Mouse (Mus musculus) left cerebral cortex, postnatal 4 days (tissue): Measurements from ENCODE around the gene Ybx1. TPM values are rescaled to one million over a fixed set of nuclear protein-coding genes. Genes with fewer than 3 reads are reported as not detected.
A peak's percentile ranks its signal among the peaks of the same experiment; 100 is the strongest.

Experiments used
- DNase-seq: peaks from one replicate; pipeline ENCODE4 v3.0.0-alpha.2; 2022
- intact Hi-C: fragments of 180-260 bp; cut with DNase I; formaldehyde crosslinking; loops from one replicate; pipeline ENCODE4 v1.15.1; 2025
- total RNA-seq, 2 experiments: library from RNA; stranded (reverse); gene quantifications; 2 replicates each; pipeline ENCODE4 v1.2.3; 2021

Gene Ybx1
- total RNA-seq, 2 experiments from 2014 or later, result 1,087 to 1,125 TPM

DNA sequence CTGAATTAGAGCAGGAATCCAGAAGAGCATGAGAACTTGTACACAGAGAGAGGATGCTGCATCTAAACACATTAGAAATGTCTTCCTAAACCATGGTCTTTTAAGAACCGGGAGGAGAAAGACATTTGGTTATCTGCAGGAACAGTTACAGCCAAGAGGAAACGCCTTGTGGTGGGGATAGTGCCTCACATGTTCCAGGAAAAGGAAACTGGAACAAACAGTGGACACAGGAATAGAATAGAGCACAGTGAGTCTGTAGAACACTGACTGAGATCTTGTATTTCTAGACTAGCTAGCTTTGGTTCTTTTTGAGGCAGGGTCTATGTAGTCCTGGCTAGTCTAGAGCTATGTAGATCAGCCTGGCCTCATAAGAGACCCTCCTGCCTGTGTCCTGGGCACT lies 19.2 kb downstream of the Ybx1 start:
- intact Hi-C loops, result no loop called here
- DNase-seq, result no peak

DNA sequence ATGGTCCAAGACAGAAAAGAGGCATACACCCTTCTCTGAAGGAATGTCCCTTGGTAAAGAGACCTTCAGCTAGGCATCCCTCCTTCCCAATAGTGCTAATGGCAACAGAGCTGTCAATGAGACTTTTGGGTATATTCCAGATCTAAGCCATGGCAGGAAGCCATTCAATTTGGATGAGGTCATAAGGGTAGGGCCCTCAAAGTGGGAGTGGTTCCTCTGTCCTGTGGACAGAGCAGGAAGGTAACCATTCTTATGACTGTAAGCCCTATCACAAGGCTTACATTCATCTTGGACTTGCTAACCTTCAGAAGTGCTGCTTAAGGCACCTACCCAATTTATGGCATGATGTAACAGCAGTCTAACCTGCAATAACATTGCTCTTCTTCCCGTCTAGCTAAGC lies 19.8 kb downstream of the Ybx1 start:
- DNase-seq, result no peak
- intact Hi-C loops, result no loop called here

DNA sequence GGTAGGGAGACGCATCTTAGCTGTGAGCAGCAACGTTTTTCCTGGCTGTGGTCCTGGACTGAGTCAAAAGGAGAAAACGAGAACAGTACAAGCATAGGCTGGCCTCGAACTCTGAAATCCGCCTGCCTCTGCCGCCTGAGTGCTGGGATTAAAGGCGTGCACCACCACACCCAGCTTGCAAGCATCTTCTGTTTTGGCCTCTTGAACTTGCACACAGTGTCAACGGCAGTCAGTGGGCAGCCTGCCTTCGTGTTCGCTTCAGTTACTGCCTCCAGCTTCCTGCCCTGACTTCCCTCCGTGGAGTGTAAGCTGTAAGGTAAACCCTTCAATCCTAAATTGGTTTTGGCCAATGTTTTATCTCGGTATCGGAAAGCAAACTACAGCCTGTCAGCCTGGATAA lies 27.8 kb downstream of the Ybx1 start:
- intact Hi-C loops, result no loop called here
- DNase-seq, result no peak

DNA sequence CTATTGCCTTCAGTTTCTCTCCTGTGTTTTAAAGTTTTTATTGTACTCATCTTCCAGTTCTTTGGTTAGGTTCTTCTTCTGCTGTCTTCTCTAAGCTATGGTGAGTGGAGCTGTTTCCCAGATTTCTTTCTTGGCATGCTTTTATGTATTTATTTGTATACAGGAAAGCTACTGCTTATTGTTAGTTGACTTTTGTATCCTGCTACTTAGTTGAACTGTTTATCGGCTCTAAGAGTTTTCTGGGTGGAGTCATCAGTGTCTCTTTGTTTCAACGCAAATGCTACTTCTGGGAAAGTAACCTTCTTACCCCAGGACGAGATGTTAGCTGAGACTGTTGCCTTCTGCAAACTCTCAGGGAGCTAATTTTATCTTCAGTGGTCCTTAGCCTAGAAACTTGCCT lies 30.9 kb downstream of the Ybx1 start:
- intact Hi-C loops, result no loop called here
- DNase-seq, result no peak

DNA sequence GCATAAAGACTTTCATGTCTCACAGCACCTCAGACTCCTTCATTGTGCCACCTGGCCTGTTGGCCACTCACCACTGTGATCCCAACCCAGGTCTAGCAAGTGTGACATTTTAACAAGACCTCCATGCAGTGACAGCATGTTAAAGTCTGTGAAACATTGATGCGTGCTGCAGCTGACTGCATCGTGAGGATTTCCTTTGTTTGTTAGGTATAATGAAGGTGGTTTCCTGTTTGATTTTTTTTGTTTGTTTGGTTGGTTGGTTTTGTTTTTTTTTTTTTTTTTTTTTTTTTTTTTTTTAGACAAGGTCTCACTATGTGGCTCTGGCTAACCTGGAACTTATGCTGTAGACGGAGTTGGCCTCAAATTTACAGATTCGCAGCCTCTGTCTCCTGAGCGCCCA lies 31.9 kb downstream of the Ybx1 start:
- intact Hi-C loops, result no loop called here
- DNase-seq, result no peak

DNA sequence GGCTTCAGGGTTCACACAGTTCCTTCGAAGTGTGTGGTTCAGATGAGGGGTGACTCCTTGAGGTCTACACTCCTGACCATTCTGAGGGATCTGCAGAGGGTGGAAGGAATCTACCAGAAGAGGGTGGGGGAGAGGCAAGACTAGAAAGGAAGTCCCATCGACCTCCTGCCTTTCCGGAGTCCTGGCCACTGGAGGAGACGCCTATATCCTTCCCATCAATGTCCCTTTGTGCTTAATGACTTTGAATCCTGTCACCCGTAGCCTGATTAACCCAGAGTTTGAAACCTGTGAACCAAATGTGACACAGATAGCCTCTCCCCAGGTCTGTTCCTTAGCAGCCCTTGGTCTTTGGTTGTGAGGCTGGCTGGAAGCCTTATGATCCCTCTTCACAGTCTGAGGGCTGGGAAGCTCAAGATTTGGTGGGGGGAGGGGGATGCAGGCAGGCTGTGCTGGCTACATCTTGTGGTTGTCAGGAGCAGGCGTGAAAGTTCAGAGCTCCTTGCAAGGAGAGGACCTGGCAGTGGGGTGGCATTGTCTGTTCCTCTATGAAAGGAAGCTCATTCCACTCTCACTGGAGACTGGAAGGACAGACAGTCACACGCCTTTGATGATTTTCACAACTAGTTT lies 33.2 kb downstream of the Ybx1 start:
- no peak for DNase-seq
- intact Hi-C loops, result no loop called here

DNA sequence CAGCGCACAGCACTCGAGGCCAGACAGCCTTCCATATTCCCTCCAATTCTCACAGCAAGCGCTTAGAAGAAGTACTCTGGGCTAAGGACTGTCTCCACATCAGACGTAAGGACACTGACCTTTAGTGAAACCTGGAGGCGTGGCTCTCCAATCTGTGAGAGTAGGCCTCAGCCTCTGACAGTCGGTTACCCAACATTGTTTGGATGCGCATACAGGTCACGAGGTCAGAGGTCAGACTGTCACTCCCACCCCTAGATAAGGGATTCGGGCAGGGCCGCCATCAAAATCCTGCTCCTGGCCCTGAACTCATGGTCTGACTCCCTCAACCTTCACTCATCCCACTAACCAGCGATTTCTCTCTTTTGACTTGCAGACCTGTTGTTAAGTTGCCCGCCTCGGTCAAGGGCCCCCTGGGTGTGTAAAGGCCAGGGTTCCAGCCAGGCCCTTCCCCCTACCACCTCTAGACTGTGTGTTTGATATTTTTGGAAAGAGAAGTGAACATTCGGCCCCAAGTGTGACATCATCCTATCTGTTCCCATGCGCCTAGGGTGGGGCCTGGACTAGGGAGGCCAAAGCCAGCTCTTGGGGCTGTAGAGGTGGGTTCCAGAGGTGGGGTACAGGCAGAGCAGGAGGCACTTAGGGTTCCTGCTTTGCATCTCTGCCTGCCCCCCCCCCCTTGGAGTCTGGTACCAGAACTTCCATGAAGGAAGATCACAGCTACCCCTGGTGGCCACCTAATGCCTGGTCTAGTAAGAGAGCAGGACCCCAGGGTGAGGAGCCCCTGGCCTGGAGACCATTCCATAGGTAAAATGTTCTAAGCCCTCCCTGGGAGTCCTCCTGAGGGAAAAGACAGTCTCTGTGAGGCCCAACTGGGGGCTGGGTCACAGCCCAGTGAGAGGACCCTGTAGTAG lies 34.8 kb downstream of the Ybx1 start:
- no peak for DNase-seq
- intact Hi-C loops, result no loop called here

DNA sequence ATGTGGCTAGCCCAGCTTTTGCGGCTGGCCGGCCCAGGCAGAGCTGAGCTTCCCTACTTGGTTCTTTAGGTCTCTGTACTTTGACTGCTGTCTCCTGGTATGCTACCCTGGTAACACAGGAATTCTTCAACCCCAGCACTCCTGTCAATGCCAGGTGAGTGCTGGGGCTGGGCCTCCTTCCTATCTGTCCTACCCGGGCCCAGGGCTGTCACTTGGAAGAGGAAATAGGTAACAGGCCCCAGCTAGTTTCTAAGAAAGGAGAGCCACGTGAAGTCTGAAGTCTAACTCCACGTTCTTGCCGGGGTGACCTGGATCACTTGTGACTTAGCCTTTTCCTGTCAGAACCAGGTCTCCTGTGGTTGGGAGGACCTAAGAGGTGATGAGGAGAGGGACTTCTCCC lies 37.3 kb downstream of the Ybx1 start:
- no peak for DNase-seq
- intact Hi-C loops, result no loop called here

DNA sequence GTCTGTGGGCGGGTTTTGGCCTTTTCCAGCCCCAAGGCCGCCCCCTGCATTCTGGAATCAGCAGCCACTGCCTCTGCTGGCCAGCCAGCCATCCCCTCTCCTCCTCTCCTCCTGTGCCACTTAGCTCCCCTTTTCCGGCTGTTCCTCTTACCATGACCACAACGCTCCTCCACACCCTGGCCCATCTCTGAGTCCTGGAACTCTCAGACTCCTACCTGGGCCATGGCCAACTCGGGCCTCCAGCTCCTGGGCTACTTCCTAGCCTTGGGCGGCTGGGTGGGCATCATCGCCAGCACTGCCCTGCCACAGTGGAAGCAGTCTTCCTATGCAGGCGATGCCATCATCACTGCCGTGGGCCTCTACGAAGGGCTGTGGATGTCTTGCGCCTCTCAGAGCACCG lies 39.1 kb downstream of the Ybx1 start, which contains the start of gene Cldn19:
TSS of gene Cldn19 (plus strand) at position 64 of the 400 bp plus-strand sequence.
- DNase-seq, result peak; percentile 32
- intact Hi-C loops, result no loop called here

DNA sequence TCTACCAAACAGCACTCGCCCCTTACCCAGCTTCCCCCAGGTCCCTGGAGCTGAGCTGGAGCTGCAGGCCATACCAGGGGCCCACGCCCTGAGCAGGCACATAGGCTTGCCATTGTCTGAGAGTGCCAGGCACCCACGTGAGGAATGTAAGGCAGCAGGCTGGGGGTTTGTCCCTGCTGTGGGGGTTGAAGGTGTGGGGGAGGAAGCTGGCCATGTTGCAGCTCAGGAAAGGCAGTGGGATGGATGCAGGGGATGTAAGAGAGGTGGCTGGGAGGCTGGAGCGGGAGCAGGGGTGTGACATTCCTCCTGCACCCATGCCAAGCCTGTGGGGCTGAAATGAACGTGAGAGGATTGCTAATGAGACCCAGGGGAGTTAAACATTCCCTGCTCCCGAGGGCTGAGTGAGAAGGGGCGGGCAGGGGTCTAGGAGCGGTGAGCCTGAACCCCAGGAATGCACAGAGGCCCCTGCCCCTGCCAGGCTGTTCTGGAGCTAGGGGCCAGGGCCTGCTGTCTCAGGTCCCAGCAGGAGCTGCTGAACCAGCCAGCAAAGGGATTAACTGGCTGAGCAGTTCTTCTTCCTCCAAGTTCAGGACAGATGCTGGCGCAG lies 40.3 kb downstream of the Ybx1 start:
- intact Hi-C loops, result no loop called here
- DNase-seq, result peak; percentile 66

DNA sequence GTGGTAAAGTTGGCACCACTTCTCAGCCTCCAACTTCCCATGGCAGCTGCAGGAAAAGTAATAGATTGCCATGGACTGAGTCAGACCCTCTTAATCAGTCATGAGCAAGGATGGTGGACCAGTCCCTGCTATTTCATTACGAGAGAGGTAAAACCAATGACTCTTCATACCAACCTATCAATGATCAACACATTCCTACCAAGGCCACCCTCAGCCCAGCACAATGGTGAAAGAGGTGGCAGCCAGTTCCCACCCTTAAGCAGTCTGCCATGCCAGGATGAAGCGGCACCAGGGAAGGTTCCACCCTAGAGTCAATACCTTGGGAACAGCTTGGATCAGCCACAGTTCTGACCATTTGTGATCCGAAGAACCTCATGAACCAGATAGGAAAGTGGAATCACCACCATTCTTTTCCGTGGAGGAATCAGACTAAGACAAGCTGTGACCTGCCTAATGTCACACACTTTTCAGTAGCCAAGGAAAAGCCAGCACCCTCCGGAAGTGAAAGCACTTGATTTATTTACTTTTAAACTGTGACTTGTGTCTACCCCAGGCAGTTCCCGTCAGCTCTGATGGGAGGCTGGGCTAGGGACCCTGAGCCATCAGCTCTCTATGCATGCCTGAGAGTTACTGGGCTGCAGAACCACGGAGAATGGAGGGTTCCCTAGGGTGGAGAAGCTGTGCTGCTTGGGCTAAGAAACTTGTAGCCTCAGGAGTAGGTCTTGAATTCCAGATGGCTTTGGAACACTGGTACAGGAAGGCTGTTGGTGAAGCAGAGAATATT lies 42.2 kb downstream of the Ybx1 start:
- intact Hi-C loops, result no loop called here
- no peak for DNase-seq

DNA sequence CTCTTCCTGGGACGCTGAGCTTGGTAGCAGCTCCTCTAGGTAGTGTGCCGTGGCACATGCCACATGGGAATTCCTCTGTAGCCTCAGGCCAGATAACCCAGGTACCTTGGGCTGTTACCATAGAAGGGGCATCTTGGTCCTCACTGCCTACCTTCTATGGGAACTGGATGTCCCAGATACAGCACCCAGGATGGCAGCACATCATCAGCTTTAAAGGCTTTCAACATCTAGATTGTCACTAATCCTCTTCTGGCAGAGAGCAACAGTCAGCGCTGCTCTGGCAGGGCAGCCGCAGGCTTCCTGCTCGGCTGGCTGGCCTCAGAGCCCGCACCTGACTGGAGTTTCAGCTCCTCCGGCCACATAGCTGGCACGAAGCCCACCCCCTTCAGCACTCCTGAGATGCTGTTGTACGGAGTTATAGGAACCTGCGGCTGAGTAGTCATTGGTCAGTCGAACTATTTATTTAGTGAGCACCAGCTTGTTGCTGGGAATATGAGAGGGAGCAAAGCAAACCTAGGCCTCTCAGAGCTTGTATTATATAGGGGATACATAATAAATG lies 45.9 kb downstream of the Ybx1 start:
- intact Hi-C loops, result no loop called here
- DNase-seq, result peak; percentile 43

DNA sequence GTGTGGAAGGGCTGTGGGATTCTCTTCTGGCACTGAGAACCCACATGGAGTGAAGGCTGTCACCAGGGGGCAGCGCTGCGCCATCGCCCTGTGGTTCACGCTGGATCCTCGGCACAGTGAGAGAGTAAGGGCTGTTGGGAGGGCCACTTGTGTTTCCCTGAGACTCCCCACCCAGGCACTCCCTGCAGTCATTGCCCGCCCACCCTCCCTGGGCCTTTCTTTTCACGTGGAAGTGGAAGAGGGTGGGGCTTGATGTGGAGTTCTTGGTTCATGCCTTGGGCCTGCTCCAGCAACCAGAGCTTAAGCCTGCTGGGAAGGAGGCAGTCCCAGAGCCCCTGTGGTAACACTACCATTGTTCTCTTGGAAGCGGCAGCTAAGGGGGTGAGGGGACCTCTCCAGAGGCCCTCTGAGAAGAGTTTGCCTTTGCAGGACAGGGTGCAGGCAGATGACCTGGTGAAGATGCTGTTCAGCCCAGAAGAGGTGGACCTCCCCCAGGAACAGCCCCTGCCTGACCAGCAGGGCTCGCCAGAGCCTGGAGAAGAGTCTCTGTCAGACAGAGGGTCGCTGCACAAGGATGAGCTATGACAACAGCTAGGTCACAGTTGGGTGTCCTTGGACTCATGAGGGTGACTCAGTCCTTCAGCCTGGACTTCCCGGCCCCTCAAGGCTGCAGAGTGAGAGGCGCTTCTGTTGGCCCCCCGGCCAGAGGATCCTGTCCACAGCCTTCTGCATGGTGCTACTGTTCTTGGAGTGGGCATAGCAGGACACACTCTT lies 46.8 kb downstream of the Ybx1 start:
- intact Hi-C loops, result no loop called here
- DNase-seq, result peak; percentile 64

DNA sequence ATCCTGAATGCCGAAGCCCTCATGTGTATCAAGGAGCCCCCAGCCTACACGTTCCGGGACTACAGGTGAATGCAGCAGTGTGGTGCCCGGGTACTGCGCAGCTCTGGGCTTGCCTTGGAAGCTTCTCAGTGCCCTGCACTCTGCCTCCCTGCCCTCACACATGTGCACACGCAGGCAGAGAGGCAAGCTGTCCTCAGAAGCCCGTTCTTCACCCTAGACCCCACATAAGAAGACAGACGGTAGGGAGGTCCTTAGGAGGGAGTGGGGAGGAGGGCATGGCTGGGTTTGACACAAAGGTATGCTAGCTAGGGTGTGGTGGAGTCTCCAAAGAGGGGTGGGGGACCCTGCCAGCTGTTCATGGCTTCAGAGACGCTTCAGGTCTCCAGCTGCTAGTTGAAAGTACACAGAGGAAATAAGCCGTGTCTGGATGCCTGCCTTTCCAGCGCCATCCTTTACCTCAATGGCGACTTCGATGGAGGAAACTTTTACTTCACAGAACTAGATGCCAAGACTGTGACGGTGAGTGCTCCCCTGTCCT lies 47.6 kb downstream of the Ybx1 start:
- intact Hi-C loops, result no loop called here
- DNase-seq, result no peak

DNA sequence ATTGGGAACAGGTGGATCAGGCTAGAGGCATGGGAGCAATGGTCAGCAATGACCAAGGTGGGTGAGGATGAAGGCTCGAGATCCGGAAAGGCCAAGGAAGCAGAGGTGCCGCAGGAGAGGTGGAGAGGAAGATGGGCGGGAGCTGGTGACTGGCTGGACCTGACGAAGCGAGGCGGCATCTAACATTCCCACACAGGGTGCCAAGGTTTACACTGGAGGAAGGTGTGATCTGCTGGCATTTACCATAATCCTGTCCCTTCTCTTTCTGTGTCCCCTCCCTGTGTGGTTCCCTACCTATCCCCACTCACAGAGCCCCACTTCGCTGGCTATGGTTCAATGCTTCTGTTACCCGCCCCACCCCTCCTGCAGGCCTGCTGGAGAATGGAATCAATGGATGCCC lies 48.4 kb downstream of the Ybx1 start:
- no peak for DNase-seq
- intact Hi-C loops, result no loop called here

DNA sequence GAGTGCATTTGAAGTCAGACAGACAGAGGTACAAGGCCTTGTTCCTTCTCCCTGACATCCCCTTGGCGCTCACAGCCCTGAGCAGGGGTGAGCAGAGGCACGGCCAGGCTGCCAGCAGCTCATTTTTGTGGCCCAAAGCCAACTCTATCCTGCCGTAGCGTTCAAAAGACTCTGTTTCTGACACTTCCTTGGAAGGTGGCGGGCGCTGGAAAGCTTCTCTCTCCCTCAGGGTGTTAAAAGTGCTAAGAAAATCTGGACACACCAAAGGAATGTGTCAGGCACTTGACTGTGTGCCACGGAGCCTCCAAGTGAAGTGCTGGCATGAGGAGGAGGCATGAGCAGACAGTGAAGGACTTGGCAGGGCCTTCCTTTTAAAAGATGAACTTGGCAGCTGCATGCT lies 48.8 kb downstream of the Ybx1 start:
- intact Hi-C loops, result no loop called here
- peak; percentile 63 for DNase-seq

DNA sequence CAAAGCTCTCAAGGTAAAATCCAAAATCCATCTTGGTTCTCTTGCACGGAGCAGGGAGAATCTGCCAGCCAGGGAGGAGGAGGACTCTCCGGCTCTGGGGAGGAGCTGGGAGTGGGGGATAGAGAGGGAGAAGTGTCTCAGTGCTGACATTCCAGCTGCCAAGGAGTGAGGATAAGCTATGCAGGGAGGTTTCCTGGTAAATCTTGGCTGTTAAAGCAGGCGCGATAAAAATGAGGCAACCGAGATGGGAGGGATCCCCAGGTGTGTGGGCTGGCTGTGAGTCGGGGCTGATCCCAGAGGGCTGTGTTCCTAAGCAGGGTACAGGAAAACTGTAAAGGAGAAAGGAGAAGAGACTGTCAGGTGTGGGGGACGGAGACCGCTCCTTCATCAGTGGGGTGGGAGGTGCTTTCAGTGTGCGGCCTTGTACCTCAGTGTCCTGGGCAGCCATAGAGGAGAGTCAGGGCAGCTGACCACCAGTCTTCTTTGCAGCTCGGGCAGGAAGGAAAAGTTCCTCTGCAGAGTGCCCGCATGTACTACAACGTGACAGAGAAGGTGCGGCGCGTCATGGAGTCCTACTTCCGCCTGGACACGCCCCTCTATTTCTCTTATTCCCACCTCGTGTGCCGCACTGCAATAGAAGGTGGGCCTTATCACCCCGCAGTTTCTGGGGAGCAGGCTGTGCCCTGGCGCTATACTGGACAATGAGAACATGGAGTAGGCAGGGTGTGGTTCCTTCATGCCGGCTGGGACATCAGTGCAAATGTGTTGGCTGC lies 49.8 kb downstream of the Ybx1 start:
- DNase-seq, result no peak
- intact Hi-C loops, result no loop called here

DNA sequence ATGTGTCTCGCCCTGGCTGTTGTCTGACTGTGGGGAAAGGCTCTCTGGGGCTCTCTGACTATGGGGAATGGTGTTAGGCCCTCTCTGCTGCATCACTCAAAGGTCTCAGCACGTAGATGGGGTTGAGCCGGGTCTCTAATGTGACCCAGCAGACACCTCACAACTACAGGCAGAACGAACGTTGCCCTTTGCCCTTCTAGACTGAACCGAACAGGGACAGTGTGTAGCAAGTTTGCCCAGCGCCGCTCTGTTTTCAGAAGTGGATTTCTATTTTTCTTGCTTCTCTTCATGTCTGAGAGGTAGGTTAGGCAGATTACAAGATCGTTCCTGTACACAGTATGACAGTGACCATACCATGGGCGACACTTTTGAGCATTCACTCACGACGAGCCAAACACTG lies 51.8 kb downstream of the Ybx1 start:
- no peak for DNase-seq
- intact Hi-C loops, result no loop called here

DNA sequence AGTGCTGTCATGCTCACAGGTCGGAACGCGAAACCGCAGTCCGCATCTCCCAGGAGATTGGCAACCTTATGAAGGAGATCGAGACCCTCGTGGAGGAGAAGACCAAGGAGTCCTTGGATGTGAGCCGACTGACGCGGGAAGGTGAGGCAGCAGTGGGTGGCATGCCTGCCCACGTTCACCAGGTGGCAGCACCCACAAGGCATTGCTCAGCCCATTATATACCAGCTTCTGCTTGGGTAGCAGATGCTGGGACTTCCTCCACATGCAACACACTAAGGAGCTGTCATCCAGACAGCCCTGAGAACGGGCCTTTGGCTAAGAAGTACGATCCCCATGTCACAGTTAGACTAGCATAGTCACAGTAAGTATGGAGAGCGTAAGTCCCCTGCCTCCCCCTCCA lies 52.7 kb downstream of the Ybx1 start:
- intact Hi-C loops, result no loop called here
- DNase-seq, result peak; percentile 51
